Mouse (Mus musculus) forebrain, embryonic 13.5 days (tissue): ENCODE results near the gene Gramd4. TPM values are rescaled to one million over a fixed set of nuclear protein-coding genes. Genes with fewer than 3 reads are reported as not detected.

Experiments
- ATAC-seq: fragments of 200-750 bp; cut with Nextera tagmentation; 2 replicates; pipeline ENCODE4 v1.8.0; 2017
- H3K27ac ChIP-seq: fragments of 300-500 bp; sonication (generic); 2 replicates; pipeline ENCODE4 v1.5.1; 2015; ENCODE audit warnings: inconsistent platforms, mild to moderate bottlenecking, moderate library complexity
- H3K27me3 ChIP-seq: fragments of 300-500 bp; sonication (generic); 2 replicates; pipeline ENCODE4 v1.6.1; 2015; ENCODE audit warnings: mild to moderate bottlenecking, inconsistent platforms
- H3K36me3 ChIP-seq: fragments of 300-500 bp; sonication (generic); 2 replicates; pipeline ENCODE4 v1.6.1; 2015; ENCODE audit warnings: mild to moderate bottlenecking, inconsistent platforms; ENCODE audit not compliant: poor library complexity, severe bottlenecking
- H3K4me1 ChIP-seq: fragments of 300-500 bp; sonication (generic); 2 replicates; pipeline ENCODE4 v1.6.1; 2015; ENCODE audit warnings: inconsistent platforms
- H3K4me2 ChIP-seq: fragments of 300-500 bp; sonication (generic); 2 replicates; pipeline ENCODE4 v1.6.1; 2015; ENCODE audit warnings: inconsistent platforms, mild to moderate bottlenecking, moderate library complexity
- H3K4me3 ChIP-seq: fragments of 300-500 bp; sonication (generic); 2 replicates; pipeline ENCODE4 v1.5.1; 2015; ENCODE audit warnings: mild to moderate bottlenecking, inconsistent platforms
- H3K9ac ChIP-seq: fragments of 300-500 bp; sonication (generic); 2 replicates; pipeline ENCODE4 v1.6.1; 2015; ENCODE audit warnings: mild to moderate bottlenecking, inconsistent platforms
- H3K9me3 ChIP-seq: fragments of 300-500 bp; sonication (generic); replicated peaks from 2 replicates; pipeline ENCODE4 v1.6.1; 2016; ENCODE audit warnings: inconsistent platforms
- WGBS: fragments of 180-500 bp; shearing (Covaris S2); methylation state at CpG from one replicate; pipeline ENCODE4 v1.1.7; 2015; 5-methylcytosine and 5-hydroxymethylcytosine counted together
- polyA plus RNA-seq: library from polyadenylated mRNA; unstranded; fragments of >200 nt; fragmentation: Nextera tagmentation; extraction: Ambion mirVana; gene quantifications from 2 replicates; pipeline ENCODE4 v1.2.1, GENCODE M21; 2015

Gramd4 gene
- polyA plus RNA-seq, 1 experiment from 2014 or later: 31.6 TPM

- peak overlapping the region; percentile 96 for H3K9ac ChIP-seq
- peak overlapping the region; percentile 79 for H3K4me2 ChIP-seq
- no peaks in the 10 kb centered on the region for H3K9me3 ChIP-seq
- peak overlapping the region; percentile 77 for H3K27ac ChIP-seq
- peak overlapping the region; percentile 88 for H3K4me3 ChIP-seq
- no peaks in the 10 kb centered on the region for H3K36me3 ChIP-seq
- no peaks in the 10 kb centered on the region for H3K27me3 ChIP-seq
- under 1% methylated on average over 70 of the region's 70 CpGs for WGBS
- ATAC-seq: peak; percentile 73
- peaks cover 53% of the 10 kb centered on the region for H3K4me1 ChIP-seq
These were observed 127.6 kb downstream of the Gramd4 start for GRCm38 (mm10) chr15:86184851-86185688.

GRCm38 (mm10) chr15:86185689-86186569 is 128.4 kb downstream of the Gramd4 start, which contains the start of gene Cerk:
TSS of gene Cerk (minus strand) at chr15:86186141.
- Histone ChIP-seq H3K27ac (peak within 1 kb of the TSS; percentile 77), H3K9me3 (no peaks in the 10 kb centered on the region), H3K36me3 (no peaks in the 10 kb centered on the region), H3K27me3 (no peaks in the 10 kb centered on the region), H3K4me1 (peaks cover 53% of the 10 kb centered on the region), H3K4me3 (peak within 1 kb of the TSS; percentile 88), H3K4me2 (peak within 1 kb of the TSS; percentile 79), H3K9ac (peak within 1 kb of the TSS; percentile 96)
- 3% methylated on average over 36 of the region's 43 CpGs for WGBS
- ATAC-seq: peak; percentile 75

GRCm38 (mm10) chr15:86186686-86187085 is 129.2 kb downstream of the Gramd4 start:
- Histone ChIP-seq H3K36me3 (no peaks in the 10 kb centered on the region), H3K4me2 (peak overlapping the region; percentile 79; the same call in 1 of the 2 replicates), H3K4me1 (peaks cover 53% of the 10 kb centered on the region), H3K4me3 (no peak overlapping the region), H3K9ac (no peak overlapping the region), H3K27ac (no peak overlapping the region), H3K9me3 (no peaks in the 10 kb centered on the region), H3K27me3 (no peaks in the 10 kb centered on the region)
- 50% methylated on average over 3 of the region's 3 CpGs for WGBS
- no peak for ATAC-seq

Other genes starting within 250 kb of the Gramd4 start
- gene Cdpf1, start 246.0 kb upstream of the Gramd4 start, polyA plus RNA-seq: 17.8 and 18.7 TPM in 2 replicates
- not detected in 2 replicates for gene Pkdrej, start 236.0 kb upstream of the Gramd4 start, polyA plus RNA-seq
- 2.9 and 3.4 TPM in 2 replicates for gene Ttc38, start 225.4 kb upstream of the Gramd4 start, polyA plus RNA-seq
- gene Gtse1, start 197.9 kb upstream of the Gramd4 start, polyA plus RNA-seq: 31.0 and 31.4 TPM in 2 replicates
- 45.2 and 53.2 TPM in 2 replicates for gene Trmu, start 178.4 kb upstream of the Gramd4 start, polyA plus RNA-seq
- gene Celsr1, start 23.9 kb upstream of the Gramd4 start, polyA plus RNA-seq: 6.6 and 7.1 TPM in 2 replicates
- 19.0 and 20.0 TPM in 2 replicates for gene Cerk, start 128.4 kb downstream of the Gramd4 start, polyA plus RNA-seq
- 10.1 and 10.7 TPM in 2 replicates for gene Tbc1d22a, start 156.8 kb downstream of the Gramd4 start, polyA plus RNA-seq